Mouse (Mus musculus): ENCODE data around the gene Nat8f2.
"Not testable (repeated sequence)": the region's sequence is repeated elsewhere in the genome, so short reads cannot be mapped to it uniquely, and the experiment has no call there.

Nat8f2 gene

DNA sequence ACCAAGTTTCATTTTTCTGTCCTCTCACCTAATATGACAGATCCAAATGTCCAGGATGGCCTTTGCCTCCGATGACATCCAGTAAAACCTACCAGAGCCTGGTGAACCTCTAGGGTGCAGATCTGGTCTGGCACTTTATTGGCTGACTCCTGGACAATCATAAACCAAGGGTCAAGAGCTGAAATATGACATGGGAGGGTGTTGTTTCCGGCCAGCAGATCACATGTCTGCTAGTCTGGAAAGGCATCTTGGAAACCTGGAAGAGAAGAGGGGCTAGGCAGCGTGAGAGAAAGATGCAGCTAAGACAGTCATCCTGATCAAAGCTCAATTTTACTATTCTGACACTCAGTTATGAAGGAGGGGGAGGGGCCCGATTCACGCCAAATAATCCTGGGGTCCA, at the start of gene Nat8f2:
Gene Nat8f2 (minus strand): TSS at position 153 of the 400 bp plus-strand sequence.
- in situ Hi-C loops (cut with MboI; ENCODE audit: low pct_unique_long_range_greater_than_20kb in 1 of 2, low sequenced_read_pairs in 2 of 2, unreplicated experiment in 1 of 2) = not testable (repeated sequence)

GRCm38 (mm10) chr6:85918341-85918740, 49.4 kb upstream of the Nat8f2 start:
- in situ Hi-C loops (cut with MboI; ENCODE audit: low pct_unique_long_range_greater_than_20kb in 1 of 2, low sequenced_read_pairs in 2 of 2, unreplicated experiment in 1 of 2) = not testable (repeated sequence)

DNA sequence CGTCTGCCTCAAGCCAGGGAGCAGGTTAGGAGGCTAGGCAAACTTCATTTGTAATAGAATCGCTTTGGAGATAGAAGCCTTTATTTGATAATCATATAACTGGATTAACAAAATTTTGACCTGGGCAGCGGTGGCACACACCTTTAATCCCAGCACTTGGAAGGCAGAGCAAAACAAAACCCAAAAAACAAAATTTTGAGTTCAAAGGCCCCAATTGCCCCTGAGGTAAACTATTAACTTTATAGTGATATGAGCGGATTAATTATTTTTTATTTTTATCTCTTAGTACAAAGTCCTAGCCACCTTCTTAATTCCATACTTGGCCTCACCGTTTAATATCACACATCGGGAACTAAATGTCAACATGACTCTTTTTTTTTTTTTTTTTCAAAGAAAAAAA, 47.6 kb upstream of the Nat8f2 start:
- in situ Hi-C loops (cut with MboI; ENCODE audit: low pct_unique_long_range_greater_than_20kb in 1 of 2, low sequenced_read_pairs in 2 of 2, unreplicated experiment in 1 of 2) = no loop called here

DNA sequence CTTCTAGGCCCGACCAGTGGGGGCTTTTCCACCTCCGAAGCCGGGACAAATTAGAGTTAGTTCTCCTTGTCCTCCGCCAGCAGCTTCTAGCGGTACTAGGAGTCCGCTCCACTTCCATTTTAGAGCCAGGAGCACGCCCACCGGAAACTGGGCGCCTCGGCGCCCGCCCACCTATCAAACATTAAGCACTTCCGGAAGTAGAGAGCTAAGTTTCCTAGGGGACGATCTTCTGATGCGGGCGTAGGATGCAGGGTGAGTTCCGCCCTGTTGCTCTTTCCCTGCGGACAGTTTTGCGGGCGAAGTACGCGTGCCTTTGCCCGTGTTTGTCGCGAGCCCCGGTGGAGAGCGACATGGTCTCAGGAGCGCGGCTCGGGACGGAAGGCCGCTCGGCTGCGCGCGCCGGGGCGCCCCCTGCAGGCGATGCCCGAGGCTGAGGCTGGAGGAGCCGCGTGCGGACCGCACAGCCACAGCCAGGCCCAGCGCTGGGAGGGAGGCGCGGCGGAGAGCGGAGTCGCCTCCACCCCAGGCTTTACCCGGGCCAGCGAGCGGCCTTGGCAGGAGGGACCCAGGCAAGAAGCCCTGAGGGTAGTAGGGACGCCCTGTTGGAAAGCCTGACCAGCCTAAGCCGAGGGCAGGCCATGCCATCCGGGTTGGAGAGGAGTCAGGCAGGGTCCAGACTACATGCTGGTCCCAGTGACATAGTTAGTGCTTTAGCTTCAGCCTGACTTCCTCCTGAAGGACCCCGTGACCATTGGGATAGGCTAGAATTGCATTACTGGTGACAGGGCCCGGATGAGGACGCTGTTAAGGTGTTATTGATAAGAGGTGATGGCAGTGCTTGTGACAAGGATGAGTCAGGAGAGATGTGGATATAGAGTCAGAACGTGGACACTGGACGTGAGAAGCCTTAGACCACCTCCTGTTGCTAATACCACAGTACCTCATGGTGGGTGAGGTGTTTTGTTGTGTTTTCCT, 46.9 kb upstream of the Nat8f2 start, which contains the start of gene Nat8f1:
Gene Nat8f1 (minus strand): TSS at position 149 of the 975 bp plus-strand sequence.
- in situ Hi-C loops (cut with MboI; ENCODE audit: low pct_unique_long_range_greater_than_20kb in 1 of 2, low sequenced_read_pairs in 2 of 2, unreplicated experiment in 1 of 2) = not testable (repeated sequence)

GRCm38 (mm10) chr6:85915141-85915538, 46.2 kb upstream of the Nat8f2 start:
- in situ Hi-C loops (cut with MboI; ENCODE audit: low pct_unique_long_range_greater_than_20kb in 1 of 2, low sequenced_read_pairs in 2 of 2, unreplicated experiment in 1 of 2) = no loop called here

- in situ Hi-C loops (cut with MboI; ENCODE audit: low pct_unique_long_range_greater_than_20kb in 1 of 2, low sequenced_read_pairs in 2 of 2, unreplicated experiment in 1 of 2) = no loop called here
Measured at GRCm38 (mm10) chr6:85911587-85911986, 42.6 kb upstream of the Nat8f2 start, which contains the start of gene Tprkb. TSS of gene Tprkb (plus strand) at chr6:85911865.

DNA sequence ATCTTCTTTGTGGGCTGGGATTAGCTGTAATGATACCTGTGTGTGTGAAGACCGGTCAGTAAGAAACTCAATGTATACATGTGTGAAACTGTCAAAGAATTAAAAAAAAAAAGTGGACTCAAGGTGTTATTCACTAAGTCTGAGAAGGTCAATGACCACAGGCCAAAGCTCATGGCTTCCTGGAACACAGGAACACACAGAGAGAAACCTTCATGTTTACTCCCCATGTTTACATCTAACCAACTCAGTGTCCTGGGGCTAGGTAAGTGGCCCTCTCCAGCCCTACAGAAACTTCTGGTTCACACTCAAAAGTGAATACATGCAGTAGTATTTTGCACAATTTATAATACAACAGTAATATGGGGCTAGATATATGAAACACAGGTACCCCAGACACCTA, 40.7 kb upstream of the Nat8f2 start:
- in situ Hi-C loops (cut with MboI; ENCODE audit: low pct_unique_long_range_greater_than_20kb in 1 of 2, low sequenced_read_pairs in 2 of 2, unreplicated experiment in 1 of 2) = loop anchor here in 1 of 2 experiments (10.0 kb wide), 1 partner anchor 95 kb away; no protein-coding TSS in a partner anchor

GRCm38 (mm10) chr6:85908341-85908740, 39.4 kb upstream of the Nat8f2 start:
- in situ Hi-C loops (cut with MboI; ENCODE audit: low pct_unique_long_range_greater_than_20kb in 1 of 2, low sequenced_read_pairs in 2 of 2, unreplicated experiment in 1 of 2) = loop anchor here in 1 of 2 experiments (10.0 kb wide), 1 partner anchor 96 kb away; no protein-coding TSS in a partner anchor

GRCm38 (mm10) chr6:85906911-85907351, 38.0 kb upstream of the Nat8f2 start:
- in situ Hi-C loops (cut with MboI; ENCODE audit: low pct_unique_long_range_greater_than_20kb in 1 of 2, low sequenced_read_pairs in 2 of 2, unreplicated experiment in 1 of 2) = loop anchor here in 1 of 2 experiments (10.0 kb wide), 1 partner anchor 98 kb away; no protein-coding TSS in a partner anchor

GRCm38 (mm10) chr6:85904642-85905061, 35.7 kb upstream of the Nat8f2 start, which contains the start of gene Nat8f4:
TSS of gene Nat8f4 (minus strand) at chr6:85904884.
- in situ Hi-C loops (cut with MboI; ENCODE audit: low pct_unique_long_range_greater_than_20kb in 1 of 2, low sequenced_read_pairs in 2 of 2, unreplicated experiment in 1 of 2) = loop anchor here in 1 of 2 experiments (5.0 to 10.0 kb wide), 2 partner anchors 57 to 100 kb away; no protein-coding TSS in a partner anchor

DNA sequence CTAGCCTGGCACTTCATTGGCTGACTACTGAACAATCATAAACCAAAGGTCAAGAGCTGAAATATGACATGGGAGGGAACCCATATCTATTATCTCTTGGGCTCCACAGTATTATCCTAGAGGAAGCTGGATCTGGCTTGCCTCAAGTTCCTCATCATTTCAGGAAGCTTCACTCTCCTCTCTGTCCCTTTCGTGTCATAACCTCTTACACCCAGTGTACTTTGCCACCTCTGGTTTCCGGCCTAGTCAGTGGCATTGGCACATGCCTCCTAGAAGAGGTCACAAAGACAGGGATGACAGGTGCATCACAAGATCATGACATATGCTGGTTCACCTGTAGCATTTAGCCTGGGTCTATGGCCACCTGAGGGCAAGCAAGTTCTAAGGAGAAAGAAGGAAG, 33.3 kb upstream of the Nat8f2 start:
- in situ Hi-C loops (cut with MboI; ENCODE audit: low pct_unique_long_range_greater_than_20kb in 1 of 2, low sequenced_read_pairs in 2 of 2, unreplicated experiment in 1 of 2) = loop anchor here in 1 of 2 experiments (5.0 to 10.0 kb wide), 2 partner anchors 55 to 102 kb away; no protein-coding TSS in a partner anchor

DNA sequence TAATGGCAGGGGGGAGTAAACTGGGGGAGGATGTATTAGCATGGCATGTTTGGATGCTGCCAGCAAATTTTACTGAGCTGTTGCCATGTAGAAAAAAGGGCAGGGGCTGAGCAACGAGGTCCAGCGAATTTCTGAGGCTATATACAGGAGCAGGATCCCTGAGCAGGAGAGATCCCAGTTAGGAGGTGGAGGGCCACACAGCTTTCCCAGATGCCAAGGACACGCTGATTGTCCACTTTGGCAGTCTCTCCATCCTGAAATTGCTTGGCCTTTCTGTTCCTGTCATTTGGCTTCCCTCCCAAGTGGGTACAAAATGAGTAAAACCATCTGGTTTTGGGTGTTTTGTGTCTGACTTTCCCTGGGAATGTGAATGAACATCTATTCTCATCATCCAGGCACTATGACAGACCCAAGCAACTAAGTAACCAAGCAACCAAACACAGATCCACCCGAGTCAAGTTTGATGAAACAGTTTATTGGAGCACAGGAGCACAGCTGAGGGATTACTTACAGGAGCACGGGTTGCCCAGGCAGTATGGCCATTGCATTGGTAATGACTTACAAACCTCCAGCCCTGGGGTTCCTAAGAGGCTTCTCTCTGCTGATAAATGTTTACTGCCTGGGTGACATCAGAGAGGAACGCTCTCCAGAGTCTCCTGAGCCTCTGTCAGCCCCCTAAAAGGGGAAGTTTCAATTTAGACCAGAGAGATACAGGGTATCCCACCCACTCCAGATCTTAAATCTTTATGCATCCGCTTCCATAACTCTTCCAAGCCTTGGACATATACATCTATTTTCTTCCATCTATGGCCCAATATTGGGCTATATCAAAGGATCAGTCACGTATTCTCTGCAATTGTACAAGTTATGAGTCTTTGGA, 29.9 kb upstream of the Nat8f2 start:
- in situ Hi-C loops (cut with MboI; ENCODE audit: low pct_unique_long_range_greater_than_20kb in 1 of 2, low sequenced_read_pairs in 2 of 2, unreplicated experiment in 1 of 2) = not testable (repeated sequence)

- in situ Hi-C loops (cut with MboI; ENCODE audit: low pct_unique_long_range_greater_than_20kb in 1 of 2, low sequenced_read_pairs in 2 of 2, unreplicated experiment in 1 of 2) = not testable (repeated sequence)
Measured at GRCm38 (mm10) chr6:85895061-85895648, 26.2 kb upstream of the Nat8f2 start.

DNA sequence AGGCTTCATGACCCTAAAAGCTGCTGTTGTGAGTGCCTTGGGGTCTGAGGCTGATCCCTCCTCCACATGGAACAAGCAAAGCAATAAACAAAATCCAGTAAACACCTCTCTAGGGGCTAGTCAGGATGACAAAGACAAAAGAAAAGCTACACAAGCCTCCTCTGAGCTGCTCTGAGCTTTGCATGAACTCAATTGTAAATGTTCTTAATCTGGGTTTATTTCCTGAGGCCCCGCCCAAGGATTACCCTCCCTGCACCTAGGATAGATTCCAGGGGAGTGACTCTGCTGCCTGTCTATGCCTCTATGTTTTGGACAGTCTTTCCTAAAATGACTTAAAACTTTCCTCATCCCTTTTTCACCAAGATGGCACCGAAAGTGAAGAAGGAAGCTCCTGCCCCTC, 20.0 kb upstream of the Nat8f2 start:
- in situ Hi-C loops (cut with MboI; ENCODE audit: low pct_unique_long_range_greater_than_20kb in 1 of 2, low sequenced_read_pairs in 2 of 2, unreplicated experiment in 1 of 2) = no loop called here

- in situ Hi-C loops (cut with MboI; ENCODE audit: low pct_unique_long_range_greater_than_20kb in 1 of 2, low sequenced_read_pairs in 2 of 2, unreplicated experiment in 1 of 2) = no loop called here
Measured at GRCm38 (mm10) chr6:85884311-85884710, 15.4 kb upstream of the Nat8f2 start.

- in situ Hi-C loops (cut with MboI; ENCODE audit: low pct_unique_long_range_greater_than_20kb in 1 of 2, low sequenced_read_pairs in 2 of 2, unreplicated experiment in 1 of 2) = not testable (repeated sequence)
Measured at GRCm38 (mm10) chr6:85883246-85883645, 14.3 kb upstream of the Nat8f2 start.

GRCm38 (mm10) chr6:85867726-85868690, 950 bp downstream of the Nat8f2 start:
- in situ Hi-C loops (cut with MboI; ENCODE audit: low pct_unique_long_range_greater_than_20kb in 1 of 2, low sequenced_read_pairs in 2 of 2, unreplicated experiment in 1 of 2) = no loop called here

Measured in mouse embryonic stem cell (cell line).